Mouse (Mus musculus): ENCODE measurements at regions not wholly inside any gene's neighbourhood (a gene's known extent, or its start where the extent isn't known, plus 50 kb on each side); places are given as distances from the start of the nearest gene placed in this dataset.

GRCm38 (mm10) chr11:34888374-34889136 is 55.1 kb upstream of the Spdl1 start:
- Histone ChIP-seq H3K27me3 (ENCODE audit: control insufficient read depth, insufficient read depth, low read length) (no peaks in the 10 kb centered on the region), H3K36me3 (ENCODE audit: control insufficient read depth, insufficient read depth, low read length) (no peaks in the 10 kb centered on the region), H3K4me1 (ENCODE audit: control insufficient read depth, insufficient read depth, low read length) (no peaks in the 10 kb centered on the region), H3K9ac (ENCODE audit: low read depth, low read length) (no peak overlapping the region), H3K4me3 (ENCODE audit: insufficient read depth, low read depth, low read length) (no peak overlapping the region), H3K27ac (replicated peaks; ENCODE audit: insufficient read depth, low read depth, low read length) (no peak overlapping the region), H3K79me2 (ENCODE audit: control insufficient read depth, insufficient read depth, low read length) (no peaks in the 10 kb centered on the region)
- DNase-seq (ENCODE audit: extremely low read depth, low read depth, low spot score): no peak
- WGBS: 88% methylated on average over 7 of the region's 7 CpGs
- TF ChIP-seq CTCF (IDR thresholded peaks at IDR 0.05; ENCODE audit: low read depth, low read length): no peak
- TF ChIP-seq POLR2A (IDR thresholded peaks at IDR 0.05; ENCODE audit: extremely low read depth, insufficient read depth, low read length): no peak

- H3K9ac ChIP-seq (ENCODE audit: low read depth, low read length): no peak overlapping the region
- 81% methylated on average over 3 of the region's 3 CpGs for WGBS
- H3K79me2 ChIP-seq (ENCODE audit: control insufficient read depth, insufficient read depth, low read length): no peaks in the 10 kb centered on the region
- no peaks in the 10 kb centered on the region for H3K27me3 ChIP-seq (ENCODE audit: control insufficient read depth, insufficient read depth, low read length)
- H3K4me1 ChIP-seq (ENCODE audit: control insufficient read depth, insufficient read depth, low read length): no peaks in the 10 kb centered on the region
- no peak for DNase-seq (ENCODE audit: extremely low read depth, low read depth, low spot score)
- no peak overlapping the region for H3K27ac ChIP-seq (replicated peaks; ENCODE audit: insufficient read depth, low read depth, low read length)
- TF ChIP-seq POLR2A (IDR thresholded peaks at IDR 0.05; ENCODE audit: extremely low read depth, insufficient read depth, low read length) (no peak), CTCF (IDR thresholded peaks at IDR 0.05; ENCODE audit: low read depth, low read length) (no peak)
- no peak overlapping the region for H3K4me3 ChIP-seq (ENCODE audit: insufficient read depth, low read depth, low read length)
- H3K36me3 ChIP-seq (ENCODE audit: control insufficient read depth, insufficient read depth, low read length): no peaks in the 10 kb centered on the region
Measured at GRCm38 (mm10) chr11:34887587-34887986, 54.1 kb upstream of the Spdl1 start.
